Mouse (Mus musculus) liver, embryonic 11.5 days (tissue): ENCODE results near the gene Ncam1. TPM values are rescaled to one million over a fixed set of nuclear protein-coding genes. Genes with fewer than 3 reads are reported as not detected.

Experiments
- ATAC-seq: fragments of 200-750 bp; cut with Nextera tagmentation; replicated peaks from 2 replicates; pipeline ENCODE4 v1.8.0; 2017; ENCODE audit warnings: moderate number of reproducible peaks, mild to moderate bottlenecking, moderate TSS enrichment, moderate library complexity; ENCODE audit not compliant: low FRiP score
- DNase-seq: peaks from one replicate; pipeline ENCODE4 v3.0.0-alpha.2; 2017; ENCODE audit warnings: low spot score
- H3K27ac ChIP-seq: fragments of 300-500 bp; sonication (generic); 2 replicates; pipeline ENCODE4 v1.5.1; 2014; ENCODE audit warnings: mild to moderate bottlenecking, low read depth, low read length, control low read depth
- H3K27me3 ChIP-seq: fragments of 300-500 bp; sonication (generic); replicated peaks from 2 replicates; pipeline ENCODE4 v1.6.1; 2014; ENCODE audit warnings: low read length, mixed read lengths; ENCODE audit not compliant: control insufficient read depth, insufficient read depth
- H3K36me3 ChIP-seq: fragments of 300-500 bp; sonication (generic); 2 replicates; pipeline ENCODE4 v1.6.1; 2014; ENCODE audit warnings: mild to moderate bottlenecking, low read length, moderate library complexity, mixed read lengths; ENCODE audit not compliant: control insufficient read depth, insufficient read depth
- H3K4me1 ChIP-seq: fragments of 300-500 bp; sonication (generic); replicated peaks from 2 replicates; pipeline ENCODE4 v1.6.1; 2014; ENCODE audit warnings: low read length, mixed read lengths; ENCODE audit not compliant: control insufficient read depth, insufficient read depth
- H3K4me2 ChIP-seq: fragments of 300-500 bp; sonication (generic); 2 replicates; pipeline ENCODE4 v1.6.1; 2014; ENCODE audit warnings: mild to moderate bottlenecking, control low read depth, moderate library complexity
- H3K4me3 ChIP-seq: fragments of 300-500 bp; sonication (generic); 2 replicates; pipeline ENCODE4 v1.5.1; 2014; ENCODE audit warnings: low read depth, low read length, control low read depth
- H3K9ac ChIP-seq: fragments of 300-500 bp; sonication (generic); 2 replicates; pipeline ENCODE4 v1.6.1; 2014; ENCODE audit warnings: low read depth, low read length, control low read depth
- H3K9me3 ChIP-seq: fragments of 300-500 bp; sonication (generic); 2 replicates; pipeline ENCODE4 v1.6.1; 2016; ENCODE audit warnings: low read length, inconsistent platforms, mixed read lengths; ENCODE audit not compliant: control insufficient read depth
- WGBS: fragments of 180-500 bp; shearing (Covaris S2); extraction: QIAGEN DNeasy Blood & Tissue Kit; methylation state at CpG from one replicate; pipeline ENCODE4 v1.1.7; 2014; 5-methylcytosine and 5-hydroxymethylcytosine counted together
- polyA plus RNA-seq: library from polyadenylated mRNA; unstranded; fragments of >200 nt; fragmentation: Nextera tagmentation; extraction: Ambion mirVana; gene quantifications from 2 replicates; pipeline ENCODE4 v1.2.1, GENCODE M21; 2014

Gene Ncam1
- polyA plus RNA-seq, 1 experiment from 2014 or later = 20.1 TPM

GRCm38 (mm10) chr9:49630336-49630735 is 168.4 kb downstream of the Ncam1 start:
- WGBS = 70% methylated on average over 2 of the region's 2 CpGs
- H3K27me3 ChIP-seq = no peaks in the 10 kb centered on the region
- H3K4me3 ChIP-seq = no peak overlapping the region
- H3K4me1 ChIP-seq = no peaks in the 10 kb centered on the region
- DNase-seq (no peak), ATAC-seq (no peak)
- no peak overlapping the region for H3K4me2 ChIP-seq
- no peaks in the 10 kb centered on the region for H3K36me3 ChIP-seq
- no peak overlapping the region for H3K9ac ChIP-seq
- no peaks in the 10 kb centered on the region for H3K9me3 ChIP-seq
- no peak overlapping the region for H3K27ac ChIP-seq

- Histone ChIP-seq H3K27ac (no peak overlapping the region), H3K4me3 (no peak overlapping the region), H3K9ac (no peak overlapping the region), H3K27me3 (no peaks in the 10 kb centered on the region), H3K4me2 (no peak overlapping the region), H3K9me3 (no peaks in the 10 kb centered on the region; the same call in 1 of the 2 replicates), H3K36me3 (no peaks in the 10 kb centered on the region), H3K4me1 (no peaks in the 10 kb centered on the region)
- DNase-seq (no peak), ATAC-seq (no peak)
- WGBS = 82% methylated on average over 6 of the region's 6 CpGs
Measured at GRCm38 (mm10) chr9:49624910-49625309, 173.8 kb downstream of the Ncam1 start.

GRCm38 (mm10) chr9:49623934-49624505 is 174.7 kb downstream of the Ncam1 start:
- Histone ChIP-seq H3K9me3 (no peaks in the 10 kb centered on the region; the same call in 1 of the 2 replicates), H3K4me3 (no peak overlapping the region), H3K27me3 (no peaks in the 10 kb centered on the region), H3K36me3 (no peaks in the 10 kb centered on the region), H3K9ac (no peak overlapping the region), H3K4me2 (no peak overlapping the region), H3K27ac (no peak overlapping the region), H3K4me1 (no peaks in the 10 kb centered on the region)
- 64% methylated on average over 3 of the region's 3 CpGs for WGBS
- ATAC-seq (no peak), DNase-seq (no peak)

- WGBS = 66% methylated on average over 9 of the region's 9 CpGs
- ATAC-seq = no peak
Measured at GRCm38 (mm10) chr9:49622928-49623676, 175.6 kb downstream of the Ncam1 start.

GRCm38 (mm10) chr9:49621691-49622090 is 177.0 kb downstream of the Ncam1 start:
- 88% methylated on average over 11 of the region's 11 CpGs for WGBS
- Histone ChIP-seq H3K9me3 (no peaks in the 10 kb centered on the region; the same call in 1 of the 2 replicates), H3K9ac (no peak overlapping the region), H3K27ac (no peak overlapping the region), H3K4me3 (no peak overlapping the region), H3K4me1 (no peaks in the 10 kb centered on the region), H3K36me3 (no peaks in the 10 kb centered on the region), H3K27me3 (no peaks in the 10 kb centered on the region), H3K4me2 (no peak overlapping the region)
- DNase-seq (no peak), ATAC-seq (no peak)

More at GRCm38 (mm10) chr9:49622928-49623676, 175.6 kb downstream of the Ncam1 start:
- Histone ChIP-seq H3K4me2 (no peak overlapping the region), H3K4me3 (no peak overlapping the region), H3K27me3 (no peaks in the 10 kb centered on the region), H3K36me3 (no peaks in the 10 kb centered on the region), H3K27ac (no peak overlapping the region), H3K9ac (no peak overlapping the region), H3K9me3 (no peaks in the 10 kb centered on the region; the same call in 1 of the 2 replicates), H3K4me1 (no peaks in the 10 kb centered on the region)
- no peak for DNase-seq

- no peaks in the 10 kb centered on the region; the same call in 1 of the 2 replicates for H3K9me3 ChIP-seq
- H3K4me3 ChIP-seq = no peak overlapping the region
- H3K9ac ChIP-seq = no peak overlapping the region
- H3K27ac ChIP-seq = no peak overlapping the region
- H3K27me3 ChIP-seq = no peaks in the 10 kb centered on the region
- no peak for DNase-seq
- WGBS = 80% methylated on average over 9 of the region's 9 CpGs
- no peaks in the 10 kb centered on the region for H3K36me3 ChIP-seq
- no peak for ATAC-seq
- no peak overlapping the region for H3K4me2 ChIP-seq
- no peaks in the 10 kb centered on the region for H3K4me1 ChIP-seq
Measured at GRCm38 (mm10) chr9:49618699-49619392, 179.9 kb downstream of the Ncam1 start.

GRCm38 (mm10) chr9:49618266-49618665 is 180.5 kb downstream of the Ncam1 start:
- no peak overlapping the region for H3K4me3 ChIP-seq
- H3K4me1 ChIP-seq = no peaks in the 10 kb centered on the region
- H3K9me3 ChIP-seq = no peaks in the 10 kb centered on the region; the same call in 1 of the 2 replicates
- no peak overlapping the region for H3K4me2 ChIP-seq
- H3K36me3 ChIP-seq = no peaks in the 10 kb centered on the region
- H3K27me3 ChIP-seq = no peaks in the 10 kb centered on the region
- no peak overlapping the region for H3K9ac ChIP-seq
- DNase-seq = no peak
- H3K27ac ChIP-seq = no peak overlapping the region
- WGBS = 82% methylated on average over 2 of the region's 2 CpGs
- ATAC-seq = no peak

GRCm38 (mm10) chr9:49617216-49617615 is 181.5 kb downstream of the Ncam1 start:
- H3K36me3 ChIP-seq = no peaks in the 10 kb centered on the region
- no peaks in the 10 kb centered on the region; the same call in 1 of the 2 replicates for H3K9me3 ChIP-seq
- H3K27me3 ChIP-seq = no peaks in the 10 kb centered on the region
- no peak overlapping the region for H3K9ac ChIP-seq
- DNase-seq = no peak
- H3K4me3 ChIP-seq = no peak overlapping the region
- no peak for ATAC-seq
- H3K4me1 ChIP-seq = no peaks in the 10 kb centered on the region
- 9% methylated on average over 3 of the region's 3 CpGs for WGBS
- H3K4me2 ChIP-seq = no peak overlapping the region
- no peak overlapping the region for H3K27ac ChIP-seq
